Mouse (Mus musculus): Measurements from ENCODE around the gene Mrps17. TPM values are rescaled to one million over a fixed set of nuclear protein-coding genes. Genes with fewer than 3 reads are reported as not detected.
"Not testable (repeated sequence)": the region's sequence is repeated elsewhere in the genome, so short reads cannot be mapped to it uniquely, and the experiment has no call there.

The Mrps17 gene
- total RNA-seq (2021) = 90.9 and 98.1 TPM in 2 replicates
- long read RNA-seq, experiment 1, full-length matches to known transcripts = 126 of 165 reads
- long read RNA-seq, experiment 1, partial matches to known transcripts = 8 of 165 reads
- long read RNA-seq, experiment 1, other reads (novel, unspliced or antisense) = 31 of 165 reads
- long read RNA-seq, experiment 2, full-length matches to known transcripts = 126 of 178 reads
- long read RNA-seq, experiment 2, partial matches to known transcripts = 8 of 178 reads
- long read RNA-seq, experiment 2, other reads (novel, unspliced or antisense) = 44 of 178 reads

DNA sequence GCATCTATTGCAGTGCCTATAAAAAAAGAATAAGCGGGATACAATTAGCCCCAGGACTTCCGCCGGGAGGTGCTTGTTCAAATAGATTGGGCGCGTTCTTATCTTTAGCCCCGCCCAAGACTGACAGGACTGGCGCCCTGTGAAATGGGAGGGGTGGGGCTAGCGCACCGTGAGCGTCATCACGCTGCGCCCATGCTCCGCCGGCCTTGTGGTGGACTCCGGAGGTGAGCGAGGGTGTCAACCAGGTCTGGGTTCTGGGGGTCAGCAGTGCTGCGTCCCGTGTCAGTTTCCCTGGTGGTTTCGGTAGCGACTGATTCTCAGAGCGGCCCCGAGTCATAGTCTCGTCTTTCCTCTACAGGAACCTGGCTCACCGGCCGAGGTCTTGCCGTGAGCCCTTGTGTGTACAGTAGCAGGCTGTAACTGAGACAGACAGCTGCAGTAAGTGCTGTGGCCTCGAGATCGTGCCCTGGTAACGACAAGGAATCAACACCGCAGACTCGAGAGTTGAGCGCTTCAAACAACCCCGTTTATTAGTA lies at the start of gene Mrps17:
Mrps17 (plus strand) TSS at position 172 of the 536 bp plus-strand sequence.
- DNase-seq = peak; percentile 96

- no peak for DNase-seq
Observed at GRCm38 (mm10) chr5:129666271-129666909, 48.9 kb upstream of the Mrps17 start.

- no peak for DNase-seq
Observed at GRCm38 (mm10) chr5:129667851-129668250, 47.4 kb upstream of the Mrps17 start.

- DNase-seq = no peak
Observed at GRCm38 (mm10) chr5:129669453-129670035, 45.8 kb upstream of the Mrps17 start.

DNA sequence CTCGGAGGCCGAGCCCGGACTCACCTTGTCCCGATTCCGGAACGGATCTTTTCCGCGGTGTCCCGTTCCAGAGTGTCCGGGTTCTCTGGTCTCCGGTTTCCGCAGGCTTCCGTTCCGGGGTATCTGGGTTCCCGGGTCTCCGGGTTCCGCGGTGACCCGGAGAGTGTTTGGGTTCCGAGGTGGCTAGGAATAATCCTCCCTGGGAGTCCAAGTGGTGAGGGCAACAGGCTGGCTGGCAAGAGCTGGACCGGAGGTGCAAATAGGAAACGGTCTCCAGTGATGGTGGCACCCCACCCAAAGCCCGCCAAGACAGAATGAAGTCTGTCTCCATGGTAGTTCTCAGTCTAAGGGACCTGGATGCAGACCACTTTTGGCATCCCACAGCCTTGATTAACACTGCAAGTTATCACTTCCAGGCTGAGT lies 45.2 kb upstream of the Mrps17 start, which contains the start of gene Zfp11:
Zfp11 (minus strand) TSS at position 64 of the 423 bp plus-strand sequence.
- DNase-seq = peak; percentile 93

DNA sequence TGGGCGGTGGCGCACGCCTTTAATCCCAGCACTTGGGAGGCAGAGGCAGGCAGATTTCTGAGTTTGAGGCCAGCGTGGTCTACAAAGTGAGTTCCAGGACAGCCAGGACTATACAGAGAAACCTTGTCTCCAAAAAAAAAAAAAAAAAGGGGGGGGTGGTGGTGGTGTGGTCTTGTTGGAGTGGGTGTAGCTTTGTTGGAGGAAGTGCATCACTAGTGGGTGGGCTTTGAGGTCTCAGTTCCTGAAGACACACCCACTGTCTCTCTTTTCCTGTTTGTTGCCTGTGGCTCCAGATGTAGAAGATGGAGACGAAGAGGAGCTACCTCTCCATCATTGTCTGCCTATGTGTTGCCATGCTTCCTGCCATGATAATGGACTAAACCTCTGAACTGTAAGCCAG lies 30.2 kb upstream of the Mrps17 start:
- DNase-seq = not testable (repeated sequence)

- DNase-seq = peak; percentile 75
Observed at GRCm38 (mm10) chr5:129687621-129688020, 27.7 kb upstream of the Mrps17 start.

DNA sequence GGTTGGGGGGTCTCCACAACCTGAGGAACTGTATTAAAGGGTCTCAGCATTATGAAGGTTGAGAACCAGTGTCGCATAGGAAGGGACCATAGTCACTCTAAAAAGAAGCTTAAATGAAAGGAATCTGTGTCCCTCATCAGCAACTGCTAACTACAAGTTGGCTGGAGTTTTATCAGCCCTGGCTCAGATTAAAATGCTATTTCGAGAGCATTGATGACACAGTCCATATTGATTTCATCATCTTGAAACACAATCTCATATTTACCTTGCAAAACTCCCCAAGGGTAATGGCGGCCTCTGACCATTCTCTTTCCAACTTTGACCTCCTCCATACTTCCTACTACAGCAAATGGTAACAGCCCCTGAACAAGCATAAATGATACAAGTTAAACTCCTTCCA lies 24.8 kb upstream of the Mrps17 start:
- DNase-seq = no peak

- DNase-seq = no peak
Observed at GRCm38 (mm10) chr5:129700506-129700905, 14.8 kb upstream of the Mrps17 start.

DNA sequence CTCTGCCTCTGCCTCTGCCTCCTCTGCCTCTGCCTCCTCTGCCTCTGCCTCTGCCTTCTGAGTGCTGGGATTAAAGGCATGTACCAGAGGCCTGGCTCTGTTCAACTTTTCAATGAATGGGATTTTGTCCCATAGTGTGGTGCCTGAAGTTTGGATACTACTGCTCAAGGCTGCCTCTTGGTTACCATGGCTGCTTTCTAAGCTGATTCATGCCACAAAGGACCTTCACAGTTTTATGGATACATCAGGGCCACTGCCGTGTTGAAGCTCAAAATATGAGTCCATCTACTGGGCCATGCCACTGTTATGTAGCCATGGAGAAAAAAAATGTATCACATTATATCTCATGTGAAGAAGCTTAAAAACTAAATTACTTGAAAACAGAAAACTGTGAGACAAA lies 13.6 kb upstream of the Mrps17 start:
- peak; percentile 49 for DNase-seq

GRCm38 (mm10) chr5:129703368-129703767 lies 11.9 kb upstream of the Mrps17 start:
- DNase-seq = peak; percentile 33

DNA sequence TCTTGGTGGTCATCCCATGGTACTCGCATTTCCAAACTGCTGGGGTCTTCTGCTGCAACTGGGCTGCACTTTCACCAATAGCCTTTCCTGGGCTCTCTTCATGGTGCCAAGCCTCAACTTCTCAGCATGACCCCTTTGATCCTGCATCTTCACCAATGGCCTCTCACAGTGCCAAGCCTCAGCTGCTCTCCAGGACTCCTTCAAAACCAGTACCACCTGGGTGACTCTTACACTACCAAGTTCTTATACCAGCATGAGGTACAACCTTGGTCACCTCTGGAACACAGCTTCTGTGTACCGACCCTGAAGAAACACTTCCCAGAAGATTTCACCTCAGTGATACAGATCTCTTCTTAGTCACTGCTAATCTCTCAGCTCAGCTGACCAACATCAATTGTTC lies 6.9 kb upstream of the Mrps17 start, which contains the start of gene Sept14:
Sept14 (minus strand) TSS at position 101 of the 400 bp plus-strand sequence.
- DNase-seq = no peak

DNA sequence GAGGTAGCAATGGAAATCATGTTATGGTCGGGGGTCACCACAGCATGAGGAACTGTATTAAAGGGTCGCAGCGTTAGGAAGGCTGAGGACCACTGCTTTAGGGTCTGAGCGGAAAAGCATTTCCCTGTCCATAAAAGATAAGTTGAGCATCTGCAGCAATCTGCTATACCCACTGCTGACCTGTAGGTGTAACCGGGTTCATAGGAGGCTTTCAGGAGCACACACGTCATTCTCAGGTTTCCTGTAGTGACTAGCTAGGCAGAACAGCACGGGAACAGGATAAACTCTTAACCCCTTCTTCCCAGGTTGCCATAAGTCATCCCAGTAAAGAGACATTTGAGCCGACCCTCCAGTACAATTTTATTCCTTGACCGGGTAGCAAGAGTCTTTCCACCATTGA lies 1.7 kb downstream of the Mrps17 start:
- DNase-seq = no peak

- DNase-seq = no peak
Observed at GRCm38 (mm10) chr5:129720176-129720575, 4.9 kb downstream of the Mrps17 start.

DNA sequence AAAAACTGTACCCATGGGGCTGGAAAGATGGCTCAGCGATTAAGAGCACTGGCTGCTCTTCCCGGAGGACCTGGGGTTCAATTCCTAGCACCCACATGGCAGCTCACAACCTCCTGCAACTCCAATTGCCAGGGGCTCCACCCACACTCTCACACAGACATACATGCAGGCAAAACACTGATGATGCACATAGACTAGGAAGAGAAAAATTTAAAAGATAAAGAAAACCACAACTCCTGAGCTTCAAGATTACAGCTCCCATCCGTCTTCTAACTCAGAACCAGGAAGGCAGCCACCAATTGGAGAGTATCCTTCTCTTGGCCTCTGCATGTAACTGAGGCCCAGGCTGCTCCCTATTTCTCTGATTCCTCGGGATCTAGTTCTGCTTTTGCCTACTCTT lies 9.0 kb downstream of the Mrps17 start:
- DNase-seq = no peak

- DNase-seq = peak; percentile 95
Observed at GRCm38 (mm10) chr5:129724834-129725773, 9.8 kb downstream of the Mrps17 start, which contains the start of gene Nipsnap2. Gene Nipsnap2, plus strand, starts transcription at chr5:129725063.

GRCm38 (mm10) chr5:129725774-129726392 lies 10.6 kb downstream of the Mrps17 start:
- DNase-seq = peak; percentile 37

DNA sequence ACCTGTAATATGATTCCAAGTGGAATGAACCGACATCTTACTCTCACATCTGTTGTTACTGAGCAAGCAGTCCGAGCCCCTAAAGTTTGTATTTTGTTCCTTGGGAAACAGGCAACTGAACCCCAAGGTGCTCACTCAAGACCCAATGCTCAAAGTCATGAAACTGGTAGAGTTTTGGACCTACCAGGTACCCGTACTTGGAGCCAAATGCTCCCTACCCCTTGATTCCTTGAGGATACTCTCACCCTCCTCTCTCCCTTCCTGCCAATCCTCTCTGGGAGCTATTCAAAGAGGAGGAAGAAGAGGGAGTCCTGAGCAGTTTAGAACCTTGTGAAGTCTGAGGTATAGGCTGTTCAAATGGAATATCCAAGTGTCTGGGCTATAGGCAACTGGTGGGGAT lies 11.5 kb downstream of the Mrps17 start:
- no peak for DNase-seq

DNA sequence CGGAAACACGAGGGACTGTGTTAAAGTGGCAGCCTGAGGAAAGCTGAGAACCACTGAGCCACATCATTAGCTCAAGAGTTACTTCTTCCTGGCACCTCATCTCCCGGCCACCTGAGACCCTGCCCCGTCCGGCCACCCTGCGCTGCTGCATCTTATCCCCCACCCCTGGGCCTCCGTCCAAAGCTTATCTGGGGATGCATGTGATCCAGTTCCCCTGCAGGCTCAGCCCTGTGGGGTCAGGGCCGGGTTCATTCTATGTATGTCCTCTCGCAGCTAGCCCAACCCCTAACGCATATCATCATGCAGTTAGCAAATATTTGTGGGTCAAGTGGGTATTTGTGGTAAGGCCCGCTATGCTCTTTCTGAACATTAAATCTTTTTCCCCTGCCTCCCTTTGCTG lies 14.0 kb downstream of the Mrps17 start:
- DNase-seq = no peak

DNA sequence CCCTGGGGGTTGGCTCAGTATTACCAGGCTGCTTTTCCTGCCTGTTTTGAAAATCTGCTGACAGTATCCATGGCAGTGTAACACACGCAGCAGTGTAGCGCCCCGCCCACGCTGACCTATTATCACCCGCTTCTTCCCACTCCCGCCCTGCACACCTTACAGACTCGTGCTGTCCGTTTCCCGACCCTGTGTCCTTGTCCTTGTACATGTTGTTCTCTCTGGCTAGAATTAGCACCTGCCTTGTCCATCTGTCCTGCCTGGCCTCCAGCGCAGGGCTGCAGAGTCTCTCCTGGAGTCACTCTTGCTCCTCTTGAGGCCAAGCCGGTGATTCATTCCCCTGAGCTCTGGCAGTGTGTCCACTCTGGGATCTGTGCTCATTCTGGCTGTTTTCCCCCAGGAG lies 15.0 kb downstream of the Mrps17 start:
- peak; percentile 76 for DNase-seq

- DNase-seq = peak; percentile 16
Observed at GRCm38 (mm10) chr5:129731021-129731420, 15.7 kb downstream of the Mrps17 start.

All from adrenal gland, postnatal 14 days (tissue).